Comparison of ENCODE assay signal across 8 mouse cellular contexts in genomic region chr2:33870369-33871180, GRCm38 (mm10). TPM values are rescaled to one million over a fixed set of nuclear protein-coding genes. Genes with fewer than 3 reads are reported as not detected.
DNase-seq lines count a peak whose midpoint lies in the region; ATAC-seq and TF ChIP-seq lines count a peak whose summit lies in the region.

No protein-coding gene starts in this region.

- peak overlapping the region; percentile 87 for H3K27ac ChIP-seq in heart, embryonic 12.5 days (ENCODE audit: poor library complexity, severe bottlenecking)
- 0 out of 2 replicates have a peak overlapping the region, but pooled peaks have one; percentile 36 for H3K27ac ChIP-seq in stomach, postnatal 0 days (replicated peaks)

- peaks cover 32% of the 10 kb centered on the region for H3K36me3 ChIP-seq in heart, embryonic 12.5 days
- H3K36me3 ChIP-seq in stomach, postnatal 0 days (ENCODE audit: control insufficient read depth, insufficient read depth, low read length) = no peaks in the 10 kb centered on the region

- no peak for TF ChIP-seq CTCF in stomach, postnatal 0 days (IDR thresholded peaks at IDR 0.05; ENCODE audit: low read depth)

- H3K4me2 ChIP-seq in heart, embryonic 12.5 days = no peak overlapping the region
- H3K4me2 ChIP-seq in stomach, postnatal 0 days (replicated peaks; ENCODE audit: low read depth) = no peak overlapping the region

- peak; percentile 27 for DNase-seq in CD4-positive, CD25-positive, alpha-beta regulatory T cell, adult 2 months (ENCODE audit: low read depth, low spot score)
- DNase-seq in adrenal gland, postnatal 36 days = peak; percentile 68 to 79
- peak; percentile 91 for DNase-seq in kidney, postnatal 10 days
- peak; percentile 78 for DNase-seq in lung, postnatal 14 days
- no peak for DNase-seq in stomach, postnatal 0 days (ENCODE audit: low spot score)
- DNase-seq in B cell, adult 2 months = no peak

- H3K4me1 ChIP-seq in heart, embryonic 12.5 days (replicated peaks) = peaks cover 40% of the 10 kb centered on the region
- H3K4me1 ChIP-seq in stomach, postnatal 0 days (replicated peaks; ENCODE audit: control insufficient read depth, insufficient read depth) = peaks cover 6% of the 10 kb centered on the region; the same call in 1 of the 2 replicates

- ATAC-seq in CD4-positive, CD25-positive, alpha-beta regulatory T cell, adult 4 months = no peak
- peak; percentile 84 for ATAC-seq in heart, embryonic 12.5 days (ENCODE audit: insufficient number of reproducible peaks, low FRiP score)
- peak; percentile 59; the same call in 1 of the 2 replicates for ATAC-seq in stomach, postnatal 0 days (ENCODE audit: low FRiP score, low TSS enrichment)

- TF ChIP-seq EP300 in stomach, postnatal 0 days (optimal IDR thresholded peaks at IDR 0.05) = no peak

- H3K27me3 ChIP-seq in heart, embryonic 12.5 days (replicated peaks) = peaks cover 9% of the 10 kb centered on the region; the same call in 1 of the 2 replicates
- no peaks in the 10 kb centered on the region for H3K27me3 ChIP-seq in stomach, postnatal 0 days (ENCODE audit: control insufficient read depth, insufficient read depth, low read length)

- H3K9ac ChIP-seq in heart, embryonic 12.5 days = 0 out of 2 replicates have a peak overlapping the region, but pooled peaks have one; percentile 35
- no peak overlapping the region for H3K9ac ChIP-seq in stomach, postnatal 0 days (ENCODE audit: low read length)

- H3K4me3 ChIP-seq in heart, embryonic 12.5 days = no peak overlapping the region
- no peak overlapping the region for H3K4me3 ChIP-seq in stomach, postnatal 0 days (ENCODE audit: low read depth, low read length)

- peaks cover 12% of the 10 kb centered on the region; the same call in 1 of the 2 replicates for H3K9me3 ChIP-seq in heart, embryonic 12.5 days (replicated peaks)
- H3K9me3 ChIP-seq in stomach, postnatal 0 days (ENCODE audit: control insufficient read depth, low read length) = no peaks in the 10 kb centered on the region

- WGBS in heart, embryonic 12.5 days = 51% methylated on average over 17 of the region's 17 CpGs
- 47% methylated on average over 17 of the region's 17 CpGs for WGBS in stomach, postnatal 0 days

RNA-seq across cellular contexts. Expression of gene Mvb12b, which starts 17.2 kb away (rescaled TPM):
- polyA plus RNA-seq in CD4-positive, CD25-positive, alpha-beta regulatory T cell, adult 4 months (2017; shearing (Covaris generic)) = 1 to 10 TPM; 1.7 to 2.7 TPM
- total RNA-seq in adrenal gland, postnatal 36 days (2021) = 10 to 100 TPM; 19.7 to 22.7 TPM
- 16.1 and 16.6 TPM in 2 replicates for polyA plus RNA-seq in heart, embryonic 12.5 days (2016; fragmentation: Nextera tagmentation; extraction: Ambion mirVana)
- 10.2 and 11.3 TPM in 2 replicates for polyA plus RNA-seq in stomach, postnatal 0 days (2015; fragmentation: Nextera tagmentation; extraction: Ambion mirVana)

Comparison
In these comparisons a context has a peak if more than half of its experiments do, and no peak if none do; other contexts are left out.
1. DNase-seq: peak in CD4-positive, CD25-positive, alpha-beta regulatory T cell, adult 2 months (single experiment), adrenal gland, postnatal 36 days (2 of 2), kidney, postnatal 10 days (single experiment) and lung, postnatal 14 days (single experiment); none in stomach, postnatal 0 days (single experiment) and B cell, adult 2 months (0 of 2).